Comparison of ENCODE assay signal across 9 mouse cellular contexts in the genomic region with DNA sequence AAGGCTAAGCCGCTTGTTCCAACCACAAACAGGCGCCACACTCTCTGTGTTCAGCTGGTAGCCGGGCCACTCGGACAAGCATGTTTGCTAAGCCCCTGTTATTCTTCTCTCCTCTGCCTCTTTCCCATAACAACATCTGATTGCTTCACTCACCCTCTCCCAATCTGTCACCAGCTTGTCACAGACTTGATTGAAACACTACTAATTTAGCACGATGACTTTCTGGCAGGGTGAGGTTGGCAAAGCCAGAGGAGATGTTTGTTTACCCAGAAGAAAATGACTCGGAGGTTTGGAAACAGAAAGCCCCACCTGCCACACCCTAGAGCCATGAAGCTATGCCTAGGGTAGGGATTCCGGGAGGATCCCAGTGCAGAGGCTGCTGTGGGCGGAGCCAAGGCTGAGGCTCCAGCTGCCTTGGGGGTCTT.
DNase-seq lines count a peak whose midpoint lies in the region; ATAC-seq and TF ChIP-seq lines count a peak whose summit lies in the region.
"Had no signal": no experiment of that assay in that cellular context is flagged by ENCODE, and none has a peak within 500 bp of the region (broad histone marks: within the 10 kb centered on the region; RNA-seq: fewer than 3 reads in every experiment).

No protein-coding gene starts in this region.

- no peak for TF ChIP-seq EP300 in liver, embryonic 14.5 days (IDR thresholded peaks at IDR 0.05; ENCODE audit: low read depth)

- no peaks in the 10 kb centered on the region for H3K27me3 ChIP-seq in heart, embryonic 12.5 days (replicated peaks)
- no peaks in the 10 kb centered on the region for H3K27me3 ChIP-seq in liver, embryonic 14.5 days (ENCODE audit: control insufficient read depth, insufficient read depth, low read length)
- H3K27me3 ChIP-seq in small intestine, adult 2 months (ENCODE audit: control insufficient read depth, insufficient read depth, low read length): no peaks in the 10 kb centered on the region

- intact Hi-C loops in left cerebral cortex, postnatal 14 days (cut with DNase I): no loop called here

- H3K9ac ChIP-seq in heart, embryonic 12.5 days: 0 out of 2 replicates have a peak overlapping the region, but pooled peaks have one; percentile 9
- peak overlapping the region; percentile 71 for H3K9ac ChIP-seq in liver, embryonic 14.5 days (replicated peaks)

- no peaks in the 10 kb centered on the region for H3K36me3 ChIP-seq in heart, embryonic 12.5 days
- H3K36me3 ChIP-seq in liver, embryonic 14.5 days (replicated peaks; ENCODE audit: control insufficient read depth, insufficient read depth, low read depth): no peaks in the 10 kb centered on the region
- H3K36me3 ChIP-seq in small intestine, adult 2 months (ENCODE audit: control insufficient read depth, insufficient read depth, low read length): no peaks in the 10 kb centered on the region
- H3K36me3 ChIP-seq: G1E had no signal

- peak overlapping the region; percentile 79 for H3K27ac ChIP-seq in heart, embryonic 12.5 days (ENCODE audit: poor library complexity, severe bottlenecking)
- H3K27ac ChIP-seq in liver, embryonic 14.5 days: peak overlapping the region; percentile 81
- peak overlapping the region; percentile 41 for H3K27ac ChIP-seq in small intestine, adult 2 months (ENCODE audit: insufficient read depth, low read depth, low read length)

- no peaks in the 10 kb centered on the region for H3K9me3 ChIP-seq in heart, embryonic 12.5 days (replicated peaks)
- H3K9me3 ChIP-seq in liver, embryonic 14.5 days (ENCODE audit: control insufficient read depth, low read length): no peaks in the 10 kb centered on the region
- H3K9me3 ChIP-seq: G1E had no signal

- TF ChIP-seq POLR2A in small intestine, adult 2 months (IDR thresholded peaks at IDR 0.05; ENCODE audit: low read depth, low read length): no peak

- no peak for TF ChIP-seq CTCF in liver, embryonic 14.5 days (IDR thresholded peaks at IDR 0.05; ENCODE audit: low read depth)
- no peak for TF ChIP-seq CTCF in small intestine, adult 2 months (IDR thresholded peaks at IDR 0.05; ENCODE audit: extremely low read depth, insufficient read length, insufficient replicate concordance, low read depth, low read length)

- peaks cover 18% of the 10 kb centered on the region for H3K4me1 ChIP-seq in heart, embryonic 12.5 days (replicated peaks)
- peaks cover 38 to 43% of the 10 kb centered on the region in 2 experiments for H3K4me1 ChIP-seq in liver, embryonic 14.5 days (replicated peaks; ENCODE audit: control insufficient read depth in 2 of 2, insufficient read depth in 2 of 2, low read length in 1 of 2)
- H3K4me1 ChIP-seq in small intestine, adult 2 months (ENCODE audit: control insufficient read depth, insufficient read depth, insufficient read length, low read length): peaks cover 2% of the 10 kb centered on the region

- peak; percentile 74 for ATAC-seq in heart, embryonic 12.5 days (ENCODE audit: insufficient number of reproducible peaks, low FRiP score)
- ATAC-seq in liver, embryonic 14.5 days (ENCODE audit: insufficient read depth): peak; percentile 87

- peak overlapping the region; percentile 56 for H3K4me2 ChIP-seq in heart, embryonic 12.5 days
- peak overlapping the region; percentile 76 for H3K4me2 ChIP-seq in liver, embryonic 14.5 days (ENCODE audit: low read depth)

- 15% methylated on average over 8 of the region's 8 CpGs for WGBS in heart, embryonic 12.5 days
- 13% methylated on average over 8 of the region's 8 CpGs for WGBS in liver, embryonic 14.5 days (ENCODE audit: insufficient replicate concordance)
- WGBS in small intestine, adult 2 months: 16% methylated on average over 8 of the region's 8 CpGs

- DNase-seq in kidney, adult 18-20 months: peak; percentile 8
- no peak for DNase-seq in kidney, adult 8-10 months
- DNase-seq in adipocyte (ENCODE audit: low spot score): peak; percentile 79
- peak; percentile 47 to 63 (median 51) for DNase-seq in liver, embryonic 14.5 days (ENCODE audit: low read depth in 3 of 3, low spot score in 3 of 3)
- no peak for DNase-seq in left cerebral cortex, postnatal 14 days (ENCODE audit: low spot score in 2 of 2)
- DNase-seq in urinary bladder, postnatal 36 days (ENCODE audit: low spot score in 2 of 2): no peak

- H3K4me3 ChIP-seq in heart, embryonic 12.5 days: 0 out of 2 replicates have a peak overlapping the region, but pooled peaks have one; percentile 10
- H3K4me3 ChIP-seq in liver, embryonic 14.5 days (ENCODE audit: insufficient read depth in 1 of 2, low read depth in 2 of 2, low read length in 2 of 2): peak overlapping the region; percentile 45 to 52
- H3K4me3 ChIP-seq in small intestine, adult 2 months (ENCODE audit: low read depth, low read length): peak overlapping the region; percentile 10; the same call in 1 of the 2 replicates

Comparison
In these comparisons a context has a peak if more than half of its experiments do, and no peak if none do; other contexts are left out.
1. DNase-seq: peak in kidney, adult 18-20 months (single experiment), adipocyte (single experiment) and liver, embryonic 14.5 days (3 of 3); none in kidney, adult 8-10 months (0 of 2), left cerebral cortex, postnatal 14 days (0 of 2) and urinary bladder, postnatal 36 days (0 of 2).
2. Peak in every context shown above with its lines, with median percentiles within 50 percentile points of each other: H3K27ac ChIP-seq and H3K4me3 ChIP-seq.